Mouse (Mus musculus) thymus, postnatal 0 days (tissue): ENCODE data around the gene B3gntl1. TPM values are rescaled to one million over a fixed set of nuclear protein-coding genes. Genes with fewer than 3 reads are reported as not detected.
A peak's percentile ranks its signal among the peaks of the same experiment; 100 is the strongest.

Experiments
- DNase-seq: peaks from one replicate; pipeline ENCODE4 v3.0.0-alpha.2; 2015; ENCODE audit warnings: low spot score
- polyA plus RNA-seq: library from polyadenylated mRNA; unstranded; fragments of >200 nt; fragmentation: Nextera tagmentation; extraction: Ambion mirVana; gene quantifications from 2 replicates; pipeline ENCODE4 v1.2.1, GENCODE M21; 2015

The B3gntl1 gene
- polyA plus RNA-seq, 1 experiment from 2014 or later: 4.4 TPM

GRCm38 (mm10) chr11:121649900-121650299 lies 23.1 kb downstream of the B3gntl1 start:
- DNase-seq: no peak

GRCm38 (mm10) chr11:121648166-121648565 lies 24.8 kb downstream of the B3gntl1 start:
- no peak for DNase-seq

- DNase-seq: no peak
Measured at GRCm38 (mm10) chr11:121647321-121647720, 25.6 kb downstream of the B3gntl1 start.

- no peak for DNase-seq
Measured at GRCm38 (mm10) chr11:121645394-121645793, 27.6 kb downstream of the B3gntl1 start.

GRCm38 (mm10) chr11:121641501-121642145 lies 31.3 kb downstream of the B3gntl1 start:
- no peak for DNase-seq

GRCm38 (mm10) chr11:121636646-121637045 lies 36.3 kb downstream of the B3gntl1 start:
- DNase-seq: no peak

- DNase-seq: no peak
Measured at GRCm38 (mm10) chr11:121631410-121631809, 41.5 kb downstream of the B3gntl1 start.

- no peak for DNase-seq
Measured at GRCm38 (mm10) chr11:121630406-121630805, 42.5 kb downstream of the B3gntl1 start.

GRCm38 (mm10) chr11:121629529-121629928 lies 43.4 kb downstream of the B3gntl1 start:
- DNase-seq: no peak

GRCm38 (mm10) chr11:121627521-121627920 lies 45.4 kb downstream of the B3gntl1 start:
- DNase-seq: no peak

GRCm38 (mm10) chr11:121625007-121625406 lies 47.9 kb downstream of the B3gntl1 start:
- DNase-seq: no peak

- no peak for DNase-seq
Measured at GRCm38 (mm10) chr11:121617371-121617770, 55.6 kb downstream of the B3gntl1 start.

GRCm38 (mm10) chr11:121616501-121616900 lies 56.5 kb downstream of the B3gntl1 start:
- DNase-seq: no peak

- DNase-seq: no peak
Measured at GRCm38 (mm10) chr11:121615961-121616485, 56.9 kb downstream of the B3gntl1 start.

- DNase-seq: no peak
Measured at GRCm38 (mm10) chr11:121610976-121611375, 62.0 kb downstream of the B3gntl1 start.

GRCm38 (mm10) chr11:121605604-121606003 lies 67.3 kb downstream of the B3gntl1 start:
- DNase-seq: peak; percentile 29

- DNase-seq: no peak
Measured at GRCm38 (mm10) chr11:121601422-121601821, 71.5 kb downstream of the B3gntl1 start.

- DNase-seq: no peak
Measured at GRCm38 (mm10) chr11:121597254-121597653, 75.7 kb downstream of the B3gntl1 start.

GRCm38 (mm10) chr11:121581856-121582255 lies 91.1 kb downstream of the B3gntl1 start:
- no peak for DNase-seq
